ENCODE assay signal across 26 mouse cellular contexts in genomic region chr11:66609733-66610132, GRCm38 (mm10).
"Had no signal": no experiment of that assay in that cellular context is flagged by ENCODE, and none has a peak within 500 bp of the region (broad histone marks: within the 10 kb centered on the region; RNA-seq: fewer than 3 reads in every experiment).

No protein-coding gene starts in this region.

- H3K36me3 ChIP-seq: heart, embryonic 10.5 days; heart, embryonic 12.5 days; hindbrain, embryonic 10.5 days; hindbrain, embryonic 12.5 days; intestine, embryonic 15.5 days; limb, embryonic 10.5 days; limb, embryonic 12.5 days had no signal

- H3K4me2 ChIP-seq: heart, embryonic 12.5 days; hindbrain, embryonic 12.5 days; hindbrain, embryonic 14.5 days; intestine, embryonic 15.5 days; limb, embryonic 12.5 days; liver, embryonic 11.5 days had no signal

- DNase-seq: gastrocnemius, adult 2 months; gastrocnemius, postnatal 10 days; gastrocnemius, postnatal 25 days; heart, adult 18-20 months; heart, postnatal 10 days; heart, postnatal 4 days; kidney, adult 18-20 months; kidney, adult 8-10 months; kidney, postnatal 10 days; kidney, postnatal 25 days; kidney, postnatal 4 days; liver had no signal

- H3K4me1 ChIP-seq: hindbrain, embryonic 12.5 days; intestine, embryonic 15.5 days; limb, embryonic 10.5 days; limb, embryonic 12.5 days had no signal

- ATAC-seq: hindbrain, embryonic 16.5 days; inflammation-experienced regulatory T-cells, adult 6 months; intestine, embryonic 15.5 days; intestine, postnatal 0 days had no signal

- H3K27me3 ChIP-seq: heart, embryonic 12.5 days; hindbrain, embryonic 12.5 days; intestine, embryonic 15.5 days; limb, embryonic 12.5 days had no signal

- H3K9ac ChIP-seq: heart, embryonic 12.5 days; hindbrain, embryonic 12.5 days; hindbrain, embryonic 14.5 days; intestine, embryonic 15.5 days; limb, embryonic 12.5 days had no signal

- H3K4me3 ChIP-seq: gastrocnemius, adult 2 months; heart, embryonic 10.5 days; heart, embryonic 12.5 days; hindbrain, embryonic 10.5 days; hindbrain, embryonic 12.5 days; intestine, embryonic 15.5 days; layer of hippocampus, adult 2 months; left cerebral cortex, adult 2 months; limb, embryonic 10.5 days; limb, embryonic 12.5 days had no signal

- H3K9me3 ChIP-seq: heart, embryonic 10.5 days; heart, embryonic 12.5 days; hindbrain, embryonic 12.5 days; intestine, embryonic 15.5 days; limb, embryonic 10.5 days had no signal

- H3K27ac ChIP-seq: gastrocnemius, adult 2 months; heart, embryonic 10.5 days; hindbrain, embryonic 10.5 days; hindbrain, embryonic 12.5 days; hindbrain, embryonic 14.5 days; intestine, embryonic 15.5 days; layer of hippocampus, adult 2 months; left cerebral cortex, adult 2 months; limb, embryonic 10.5 days; limb, embryonic 12.5 days had no signal
